Mouse (Mus musculus): ENCODE measurements at regions not wholly inside any gene's neighbourhood (a gene's known extent, or its start where the extent isn't known, plus 50 kb on each side); places are given as distances from the start of the nearest gene placed in this dataset.
"Not testable (repeated sequence)": the region's sequence is repeated elsewhere in the genome, so short reads cannot be mapped to it uniquely, and the experiment has no call there.

DNA sequence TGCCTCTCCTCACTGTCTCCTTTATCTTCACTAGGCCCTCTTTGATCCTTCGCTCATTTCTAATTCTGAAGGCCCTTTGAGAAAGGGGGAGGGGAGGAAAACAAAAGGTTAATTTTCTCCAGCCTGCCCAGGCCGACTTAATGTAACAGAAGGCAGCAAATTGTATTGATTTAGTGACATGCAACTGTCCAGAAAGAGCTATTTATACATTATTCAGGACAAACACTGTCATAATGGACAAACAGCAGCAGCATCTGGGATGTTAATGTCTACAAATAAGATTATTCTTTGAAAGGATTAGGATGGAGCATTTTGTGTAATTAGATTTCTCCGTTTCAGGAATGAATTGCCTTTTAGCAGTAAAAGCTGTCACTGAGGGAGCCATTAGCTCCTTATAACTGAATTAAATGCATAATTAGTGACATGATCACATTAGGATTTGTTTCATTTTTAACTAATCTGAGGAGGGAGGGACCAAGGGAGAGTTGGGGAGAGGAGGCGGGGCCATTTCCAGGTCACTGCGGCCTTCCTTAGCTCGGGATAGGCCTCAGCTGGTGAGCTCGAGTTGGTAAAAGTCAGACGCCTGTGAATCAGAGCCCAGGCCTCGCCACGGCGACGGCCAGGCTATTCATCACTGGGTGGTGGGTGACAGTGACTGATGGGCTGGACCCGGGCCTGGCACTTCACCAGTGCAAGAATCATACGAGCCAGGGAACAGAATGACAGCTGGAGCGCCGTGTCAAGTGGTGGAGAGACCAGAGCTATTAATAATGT lies 167.7 kb downstream of the Nkx6-1 start:
- no peak for DNase-seq

DNA sequence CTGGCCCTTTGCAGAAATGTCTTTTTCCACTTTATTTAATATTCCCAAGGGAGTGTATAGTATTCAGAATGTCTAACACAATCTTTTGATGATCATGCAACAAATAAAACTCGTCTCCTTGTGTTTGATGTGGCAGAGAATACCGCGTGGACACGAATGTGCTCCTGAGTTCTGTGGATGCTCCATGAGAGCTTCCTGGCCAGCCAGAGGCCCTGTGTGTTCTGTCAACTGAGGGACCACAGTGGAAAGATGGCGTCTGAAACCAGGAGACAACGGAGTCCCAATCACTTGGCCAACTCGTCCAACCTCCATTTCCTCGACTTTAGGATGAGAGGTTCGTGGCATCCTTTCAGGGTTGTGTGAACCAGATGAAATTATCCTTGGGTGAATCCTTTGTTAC lies 168.6 kb downstream of the Nkx6-1 start:
- DNase-seq: no peak

DNA sequence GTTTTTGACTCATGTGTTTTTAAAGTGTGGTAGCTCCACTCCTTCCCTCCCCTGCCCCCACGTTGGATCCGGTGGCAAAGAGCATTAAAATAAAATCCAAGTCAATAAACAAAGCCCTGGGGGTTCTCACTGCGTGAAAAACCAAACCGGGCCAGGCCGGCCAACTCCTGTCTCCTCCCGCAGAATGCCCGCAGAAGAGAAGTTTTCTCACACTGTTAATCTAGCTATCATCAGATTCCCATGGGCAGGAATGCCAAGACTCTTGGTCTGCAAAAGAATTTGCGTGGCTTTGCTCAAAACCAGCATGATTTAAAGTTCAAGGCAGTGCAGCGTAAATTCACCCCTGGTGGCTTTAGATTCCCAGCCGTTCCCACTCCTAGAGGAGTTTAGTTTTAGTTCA lies 219.0 kb downstream of the Nkx6-1 start:
- no peak for DNase-seq

DNA sequence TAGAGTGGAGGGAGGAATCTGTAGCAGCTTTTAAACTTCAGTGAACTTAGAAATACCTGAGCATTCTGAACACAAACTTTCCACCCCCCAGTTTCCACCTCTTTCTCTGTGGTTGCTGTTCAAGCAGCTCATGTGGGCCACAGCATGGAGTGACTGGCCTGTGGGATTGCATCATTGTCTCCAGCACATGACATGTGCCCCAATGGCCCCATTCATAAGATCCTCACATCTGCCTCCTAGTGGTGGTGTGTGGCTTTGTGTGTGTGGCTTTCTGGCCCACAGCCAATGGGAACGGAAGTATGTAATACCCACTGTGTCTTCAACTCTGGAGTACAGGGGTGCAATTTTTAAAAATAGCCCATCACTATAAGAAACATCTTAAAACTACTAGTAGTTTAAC lies 223.0 kb downstream of the Nkx6-1 start:
- no peak for DNase-seq

DNA sequence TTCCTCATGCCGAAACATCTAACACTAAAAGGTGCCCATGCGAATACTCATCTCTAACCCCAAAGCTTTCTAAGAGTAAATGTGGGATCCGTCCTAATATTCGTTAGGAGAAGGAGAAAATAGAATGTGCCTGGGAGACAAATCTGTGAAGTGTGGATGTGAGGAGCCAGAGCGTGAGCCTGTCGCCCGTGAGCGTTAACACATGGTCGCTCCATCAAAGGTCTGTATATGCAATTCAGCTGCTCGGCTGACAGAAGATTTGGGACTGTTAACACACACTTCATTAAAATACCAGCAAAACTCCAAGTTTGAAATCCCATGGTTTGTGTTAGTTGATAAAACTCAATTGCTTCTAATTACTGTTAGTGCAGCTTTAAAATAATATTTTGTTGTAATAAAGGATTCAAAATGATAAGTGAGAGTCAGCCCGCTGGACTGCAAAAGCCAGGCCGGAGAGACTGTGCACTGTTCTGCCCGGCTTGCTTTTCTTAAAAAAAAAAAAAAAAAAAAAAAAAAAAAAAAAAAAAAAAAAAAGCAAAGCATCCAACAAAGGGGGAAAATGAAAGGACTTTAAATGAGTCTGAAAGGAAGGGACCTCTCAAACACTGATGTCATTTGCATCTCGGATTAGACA lies 227.0 kb downstream of the Nkx6-1 start:
- DNase-seq: no peak

DNA sequence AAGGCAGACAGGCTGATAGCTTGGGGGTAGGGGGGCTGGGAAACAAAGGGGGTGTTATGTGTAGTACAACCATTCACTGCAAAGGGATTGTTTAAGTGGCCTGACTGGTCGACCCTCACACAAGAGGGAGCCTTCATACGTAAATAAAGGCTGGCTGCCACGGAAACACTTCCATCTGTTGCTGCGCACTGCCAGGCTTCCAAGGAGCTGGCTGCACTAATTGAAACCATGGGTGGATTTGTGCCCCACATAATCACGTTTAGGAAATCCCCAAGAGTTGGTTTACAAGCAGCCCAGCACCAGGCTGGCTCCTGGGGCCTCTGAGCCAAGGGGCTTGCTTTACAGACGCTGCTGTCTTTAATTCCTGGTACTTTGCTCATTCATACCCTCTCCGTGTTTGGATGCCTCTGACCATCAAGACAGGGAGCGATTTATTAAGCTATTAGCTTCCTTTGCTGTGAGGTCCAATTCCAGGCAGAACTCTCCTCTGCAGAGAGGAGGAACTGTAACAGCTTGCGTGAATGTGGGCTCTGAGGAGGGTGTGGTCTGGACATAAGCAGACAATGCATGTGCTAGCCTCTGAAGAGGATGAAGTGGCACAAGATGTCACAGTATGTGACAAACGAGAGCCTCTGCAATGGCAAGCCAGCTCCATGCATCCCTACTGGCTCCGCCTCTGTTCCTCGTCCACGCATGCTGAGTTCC lies 238.6 kb downstream of the Nkx6-1 start:
- DNase-seq: no peak

DNA sequence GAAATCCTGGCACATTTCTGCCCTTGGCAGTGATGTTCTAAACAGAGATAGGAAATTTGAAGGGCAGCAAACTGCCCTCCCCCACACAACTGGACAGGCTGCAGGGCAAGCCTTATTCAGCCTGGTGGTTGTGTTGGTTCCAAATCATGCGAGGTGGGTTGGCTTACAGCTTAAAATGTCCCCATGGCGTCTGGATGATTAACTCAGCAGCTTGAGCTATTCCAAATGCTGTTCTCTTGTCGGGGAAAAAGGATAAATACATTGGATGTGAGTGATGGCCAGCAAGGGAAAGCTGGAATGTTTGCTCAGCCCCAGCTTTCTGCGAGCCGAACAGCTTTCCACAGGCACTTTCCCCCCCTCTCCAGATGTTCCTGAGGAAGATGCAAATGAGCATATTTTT lies 280.5 kb downstream of the Nkx6-1 start:
- DNase-seq: no peak

DNA sequence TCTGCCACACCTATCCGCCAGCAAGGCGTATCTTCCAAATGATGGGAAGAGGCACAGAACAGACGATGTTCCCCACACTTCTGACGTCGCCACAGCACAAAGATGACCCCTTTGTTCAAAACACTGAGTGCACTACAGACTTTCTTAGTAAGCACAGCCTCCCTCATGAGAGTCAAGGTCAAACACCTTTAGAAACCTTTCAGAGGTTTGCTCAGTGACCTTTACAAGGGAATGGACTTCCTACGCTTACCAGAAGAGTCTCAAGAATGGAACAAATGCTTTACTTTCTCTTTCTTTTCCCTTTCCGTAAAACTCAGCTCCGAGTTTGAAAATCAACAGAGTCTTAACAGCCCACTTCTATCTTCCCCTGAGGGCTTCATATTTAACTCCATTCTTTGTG lies 283.4 kb downstream of the Nkx6-1 start:
- no peak for DNase-seq

DNA sequence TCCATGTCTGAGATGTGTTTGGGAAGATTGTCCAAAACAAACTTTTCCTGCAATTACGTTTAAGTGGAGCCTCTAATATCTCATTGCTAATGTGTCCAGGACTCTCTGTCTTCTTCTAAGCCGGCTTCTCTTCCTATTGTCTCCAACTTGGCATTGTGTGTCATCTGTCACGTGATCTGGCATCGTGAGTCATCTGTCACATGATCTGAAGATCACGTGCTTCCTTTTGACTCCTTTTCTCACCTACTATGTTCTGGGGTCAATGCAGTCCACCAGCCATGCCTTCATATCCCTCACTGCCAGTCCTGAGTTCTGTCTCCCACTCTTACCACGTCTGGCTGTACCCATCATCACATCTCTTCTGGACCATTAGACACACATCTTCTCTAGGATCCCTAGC lies 288.1 kb downstream of the Nkx6-1 start:
- DNase-seq: no peak

DNA sequence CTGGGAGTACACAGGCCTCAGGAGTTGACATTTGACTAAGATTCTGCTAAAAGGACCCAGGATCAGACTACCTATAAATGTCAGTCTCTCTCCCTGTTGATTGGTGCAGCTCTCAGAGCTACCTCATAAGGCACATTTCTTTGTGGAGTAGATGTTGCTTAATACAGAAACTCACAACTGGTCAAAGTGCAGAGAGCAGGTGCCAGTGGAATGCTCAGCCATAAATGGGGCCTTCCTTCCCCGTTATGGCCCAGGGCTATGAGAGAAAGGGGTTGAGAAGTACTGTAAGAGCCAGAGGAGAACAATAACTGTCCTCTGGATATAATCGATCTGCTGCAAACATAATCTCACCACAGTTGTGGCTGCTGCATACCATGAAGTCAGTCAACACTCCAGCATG lies 290.7 kb downstream of the Nkx6-1 start:
- DNase-seq: no peak

DNA sequence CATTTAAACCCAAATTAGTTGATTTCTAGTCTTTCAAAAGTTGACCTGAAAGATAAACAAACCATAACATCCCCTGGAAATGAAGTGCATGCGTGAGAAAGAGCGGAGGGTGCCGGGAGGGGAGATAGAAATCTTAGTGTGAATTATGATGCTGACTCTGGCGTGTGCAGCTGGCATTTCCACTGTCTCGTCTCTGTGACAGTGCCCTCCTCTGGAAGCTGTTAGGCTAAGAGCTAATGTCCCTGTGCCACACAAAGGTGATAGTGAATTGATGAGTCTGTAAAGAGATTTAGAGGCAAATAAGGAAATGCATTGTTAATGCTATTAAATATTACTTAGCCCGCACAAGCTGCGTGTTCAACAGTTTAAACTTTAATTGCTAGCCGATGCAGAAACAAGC lies 292.6 kb downstream of the Nkx6-1 start:
- DNase-seq: no peak

DNA sequence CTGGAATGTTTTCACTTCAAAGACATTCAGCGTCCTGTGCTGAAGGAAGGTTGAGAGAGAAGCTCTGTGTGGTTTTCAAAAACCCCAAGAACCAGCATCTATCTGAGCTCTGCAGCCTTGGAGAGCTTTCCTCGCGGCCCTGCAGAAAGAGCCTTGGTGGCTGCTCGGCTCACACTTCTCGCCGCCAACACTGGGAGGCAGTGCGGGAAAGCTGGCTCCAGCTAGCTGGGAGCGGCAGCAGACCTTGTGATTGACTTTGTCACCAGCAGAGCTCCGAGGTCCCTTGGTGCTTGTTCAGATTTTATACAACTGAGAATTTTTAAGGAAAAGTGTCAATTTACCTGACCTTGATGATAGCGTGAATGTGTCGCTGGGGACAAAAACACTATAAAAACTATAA lies 299.4 kb downstream of the Nkx6-1 start:
- no peak for DNase-seq

DNA sequence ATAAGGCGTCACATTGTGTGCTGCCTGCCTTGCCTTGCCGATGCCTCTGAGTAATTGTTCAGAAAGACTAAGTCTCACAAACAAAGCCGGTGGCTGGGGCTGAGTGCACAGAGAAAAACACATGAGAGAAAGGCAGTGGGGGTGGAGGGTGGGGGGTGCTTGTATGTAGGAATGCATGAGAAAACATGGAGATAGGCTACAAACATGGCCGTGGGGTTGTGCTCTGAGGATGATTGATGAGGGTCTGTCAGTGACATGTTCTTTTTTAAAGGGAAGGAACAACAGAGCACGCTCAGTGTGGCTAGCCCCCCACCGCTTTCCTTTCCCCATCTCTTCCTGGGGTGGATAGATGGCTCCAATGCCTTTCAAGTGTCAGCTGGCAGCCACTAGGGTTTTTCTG lies 304.8 kb downstream of the Nkx6-1 start:
- no peak for DNase-seq

DNA sequence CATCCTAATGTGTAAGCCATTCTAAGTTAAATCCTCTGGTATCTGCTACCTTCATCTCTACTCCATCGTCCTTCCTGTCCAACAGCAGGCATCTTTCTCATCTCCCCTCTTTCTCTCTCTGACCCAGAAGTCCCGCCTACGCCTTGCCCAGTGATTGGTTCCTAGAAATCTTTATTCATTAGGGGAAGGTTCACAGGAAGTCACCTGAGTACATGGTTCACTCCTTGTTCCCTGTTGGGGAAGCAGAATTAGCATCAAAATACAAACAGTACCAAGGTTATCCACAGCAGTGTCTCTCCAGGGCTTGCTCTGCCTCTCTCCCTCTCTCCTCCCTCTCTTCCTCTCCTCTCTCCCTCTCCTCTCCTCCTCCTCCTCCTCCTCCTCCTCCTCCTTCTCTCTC lies 319.4 kb downstream of the Nkx6-1 start:
- no peak for DNase-seq

DNA sequence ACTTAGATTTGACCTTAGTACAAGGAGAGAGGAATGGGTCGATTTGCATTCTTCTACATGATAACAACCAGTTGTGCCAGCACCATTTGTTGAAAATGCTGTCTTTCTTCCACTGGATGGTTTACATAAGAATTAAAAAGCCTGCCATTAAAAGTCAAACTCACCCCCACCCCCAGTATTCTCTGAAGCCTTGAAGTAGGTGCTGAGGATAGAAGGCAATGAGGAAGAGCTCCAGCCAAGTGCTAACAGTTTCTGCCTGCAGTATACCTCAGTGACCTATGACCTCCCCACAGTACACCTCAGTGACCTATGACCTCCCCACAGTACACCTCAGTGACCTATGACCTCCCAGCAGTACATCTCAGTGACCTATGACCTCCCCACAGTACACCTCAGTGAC lies 328.4 kb downstream of the Nkx6-1 start:
- DNase-seq: not testable (repeated sequence)

DNA sequence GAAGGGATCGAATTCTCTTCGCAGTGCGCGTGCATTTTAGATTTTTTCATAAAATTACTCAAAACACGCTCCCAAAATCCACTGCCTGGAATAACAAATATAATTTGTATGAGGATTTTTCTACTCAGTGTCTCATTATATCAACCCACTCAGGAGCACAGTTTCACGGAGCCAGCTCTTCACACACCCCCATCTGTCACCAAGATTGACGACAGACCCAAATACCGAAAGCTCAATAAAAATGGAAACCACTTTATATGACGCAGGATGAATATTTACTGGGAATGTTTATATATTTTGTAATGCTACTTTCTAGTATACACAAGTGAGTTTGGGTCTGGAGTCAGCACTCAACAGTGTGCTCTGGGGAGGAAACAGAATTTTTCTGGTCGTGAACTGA lies 333.0 kb downstream of the Nkx6-1 start:
- no peak for DNase-seq

DNA sequence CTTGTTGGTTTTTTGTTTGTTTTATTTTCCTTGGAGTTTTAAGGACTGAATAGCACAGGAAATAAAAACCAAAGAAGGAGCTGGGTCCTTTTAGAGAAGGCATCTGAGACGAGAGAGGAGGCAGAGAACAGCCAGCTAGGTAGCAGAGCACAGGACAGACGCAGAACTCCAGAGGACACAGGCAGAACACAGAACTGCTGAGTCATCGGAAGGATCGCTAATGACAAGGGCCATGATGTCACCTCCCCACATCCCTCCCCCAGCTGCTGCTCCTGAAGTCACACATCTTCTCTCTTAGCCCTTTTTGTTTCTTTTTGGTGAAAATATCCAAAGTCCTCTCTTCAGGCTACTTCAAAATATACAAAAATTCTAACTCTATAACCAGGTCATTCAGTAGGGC lies 338.7 kb downstream of the Nkx6-1 start:
- no peak for DNase-seq

DNA sequence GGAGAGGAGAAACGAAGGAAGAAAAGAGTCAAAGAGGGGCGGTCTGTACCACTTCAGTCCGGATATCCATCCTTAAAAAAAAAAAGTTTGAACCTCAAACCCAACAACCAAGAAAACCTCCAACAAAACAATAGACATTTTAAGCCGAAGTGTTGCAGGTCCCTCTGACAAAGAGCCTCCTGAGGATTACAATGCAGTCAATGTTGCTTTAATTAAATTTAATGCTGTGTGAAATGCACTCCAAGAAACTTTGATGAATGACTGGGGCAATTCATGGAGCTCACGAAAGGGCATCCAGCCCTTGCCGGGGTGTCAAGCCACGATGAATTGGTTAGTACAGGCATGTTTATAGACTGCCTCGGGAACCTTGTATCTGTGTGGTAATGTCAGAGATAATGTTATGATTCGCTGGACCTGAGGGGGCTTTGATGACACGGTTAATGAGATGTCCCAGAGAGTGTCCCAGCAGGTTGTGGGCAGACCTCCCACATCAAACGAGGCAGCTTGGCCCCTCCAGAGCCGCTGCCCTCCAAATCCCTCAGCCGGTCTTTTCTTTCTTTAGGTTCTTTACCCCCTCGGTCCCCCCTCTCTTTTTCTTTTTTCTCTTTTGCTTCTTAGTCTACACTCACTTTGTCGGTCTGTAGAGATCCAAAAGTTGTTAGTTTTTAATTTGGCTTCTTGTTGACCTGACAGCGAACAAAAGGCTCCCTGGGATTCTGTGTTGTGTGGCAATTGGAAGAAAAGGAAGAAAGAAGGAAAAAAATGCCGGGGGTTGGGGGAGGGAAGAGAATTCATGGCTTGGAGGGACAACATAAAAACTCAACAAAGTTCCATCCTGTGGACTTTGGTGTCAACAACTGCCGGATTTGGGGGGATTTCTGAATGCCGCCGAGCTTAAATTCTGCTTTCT lies 341.5 kb downstream of the Nkx6-1 start:
- DNase-seq: no peak

DNA sequence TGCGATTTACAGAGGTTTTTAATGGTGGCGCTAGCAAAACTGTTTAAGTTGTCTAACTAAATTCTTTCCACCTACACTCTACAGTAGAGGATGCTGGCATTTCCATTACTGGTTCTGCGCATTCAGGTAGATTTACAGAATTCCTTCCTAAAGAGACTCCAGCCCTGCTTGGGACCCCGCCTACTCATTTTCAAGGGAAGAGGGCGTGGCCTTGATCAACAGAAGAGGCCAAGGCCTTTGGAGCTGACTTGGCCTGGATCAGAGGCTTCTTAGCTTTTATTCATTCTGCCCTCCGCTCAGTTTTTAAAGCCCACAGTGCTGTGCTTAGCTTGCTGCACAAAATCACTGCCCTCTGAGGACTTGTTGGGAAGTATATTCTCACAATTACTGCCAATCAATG lies 364.8 kb downstream of the Nkx6-1 start:
- no peak for DNase-seq

DNA sequence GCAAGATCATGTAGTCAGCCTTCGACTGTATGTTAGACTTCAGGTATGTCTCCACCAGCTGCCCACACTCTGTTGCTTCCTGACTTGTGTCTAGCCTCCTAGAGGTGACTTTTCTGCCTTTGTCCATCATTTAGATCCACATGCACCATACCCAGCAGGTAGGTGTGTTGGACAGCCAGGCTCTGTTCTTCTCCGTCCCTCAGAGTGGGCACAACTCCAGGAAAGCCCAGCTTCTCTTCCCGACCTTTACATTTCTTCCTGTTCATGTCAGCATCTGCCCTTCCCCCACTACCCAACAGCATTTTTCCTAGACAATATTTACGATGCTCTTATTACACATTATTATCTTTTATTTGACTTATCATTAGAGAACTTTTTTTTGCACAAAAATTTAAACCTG lies 366.4 kb downstream of the Nkx6-1 start:
- DNase-seq: no peak

DNA sequence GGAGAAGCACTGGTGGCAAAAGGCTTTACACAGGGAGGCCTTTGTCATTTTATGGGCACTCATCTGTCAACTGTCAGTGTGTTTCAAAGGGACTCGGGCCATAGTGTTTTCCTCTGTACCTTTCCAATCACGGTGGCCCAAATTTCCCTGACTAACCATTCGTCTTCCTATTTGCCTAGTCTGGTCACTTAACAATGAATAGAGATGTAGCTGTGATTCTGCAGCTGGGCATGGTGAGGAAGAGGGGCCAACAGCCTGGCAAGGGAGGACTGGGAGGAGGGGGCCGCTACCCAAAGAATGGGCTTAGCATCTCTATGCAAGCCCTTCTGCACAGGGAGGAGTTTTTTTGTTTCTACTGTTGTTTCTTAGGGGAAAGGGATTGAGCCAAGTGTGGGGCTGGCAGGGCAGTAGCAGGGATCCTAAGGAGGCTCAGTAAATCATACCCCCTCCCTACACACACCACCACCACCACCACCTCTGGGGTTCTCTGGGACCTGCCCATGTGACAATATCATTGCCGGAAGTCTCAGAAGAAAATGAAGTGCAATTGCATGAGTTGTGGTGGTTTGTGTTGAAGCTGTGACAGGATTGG lies 367.2 kb downstream of the Nkx6-1 start:
- DNase-seq: no peak

DNA sequence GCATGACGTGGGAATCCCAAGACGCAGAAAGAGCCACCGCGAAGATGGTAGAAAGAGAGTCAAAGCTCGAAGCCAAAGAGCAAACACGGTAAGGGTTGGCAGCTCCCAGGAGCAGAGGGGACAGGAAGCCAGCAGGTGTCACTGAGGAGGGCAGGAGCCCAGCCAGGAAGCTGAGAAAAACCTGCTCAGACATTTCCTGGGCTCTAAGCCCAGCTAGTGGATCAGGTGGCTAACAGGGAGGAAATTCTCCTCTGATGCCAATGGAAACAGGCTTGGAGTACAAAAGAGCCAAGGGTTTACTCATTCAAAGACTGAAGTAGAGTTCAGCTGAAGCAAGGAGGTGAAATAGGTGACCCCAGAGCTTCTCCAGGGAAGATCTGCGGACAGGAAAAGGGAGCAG lies 368.9 kb downstream of the Nkx6-1 start:
- no peak for DNase-seq

DNA sequence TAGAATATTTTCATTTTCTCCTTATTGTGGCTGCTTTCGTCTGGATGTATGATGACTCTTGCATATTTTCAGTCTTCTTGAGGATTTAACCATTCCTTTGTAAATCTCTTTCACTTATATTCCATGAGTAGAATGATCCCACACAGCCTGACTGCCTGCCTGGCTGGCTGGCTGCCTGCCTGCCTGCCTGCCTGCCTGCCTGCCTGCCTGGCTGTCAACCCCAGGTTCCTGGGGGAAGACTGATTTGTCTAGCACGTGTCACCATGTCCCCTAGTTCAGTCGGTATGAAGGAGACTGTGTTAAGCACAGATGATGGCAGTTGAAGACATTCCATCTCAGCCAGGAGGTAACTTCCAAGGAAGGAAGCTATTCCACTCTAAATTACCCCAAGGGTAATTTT lies 370.8 kb downstream of the Nkx6-1 start:
- no peak for DNase-seq
